Mouse (Mus musculus) C2C12 (cell line): ENCODE data around the gene Grid1. TPM values are rescaled to one million over a fixed set of nuclear protein-coding genes. Genes with fewer than 3 reads are reported as not detected.

ENCODE experiments used
- H3K27me3 ChIP-seq: one replicate; pipeline ENCODE4 v1.6.1; 2011; ENCODE audit not compliant: control insufficient read depth, insufficient read depth, insufficient read length
- H3K36me3 ChIP-seq: one replicate; pipeline ENCODE4 v1.6.1; 2011; ENCODE audit not compliant: control insufficient read depth, insufficient read depth
- H3K4me3 ChIP-seq: one replicate; pipeline ENCODE4 v1.5.1; 2011; ENCODE audit warnings: mild to moderate bottlenecking, control low read depth; ENCODE audit not compliant: poor library complexity, insufficient read depth, severe bottlenecking
- H3K79me2 ChIP-seq: one replicate; pipeline ENCODE4 v1.6.1; 2011; ENCODE audit not compliant: control insufficient read depth, insufficient read depth
- H3K79me3 ChIP-seq: one replicate; pipeline ENCODE4 v1.6.1; 2011; ENCODE audit warnings: low read depth, control low read depth
- H3ac ChIP-seq: one replicate; pipeline ENCODE3; 2011; ENCODE audit warnings: low read depth; ENCODE audit not compliant: control insufficient read depth, insufficient read length
- CEBPB ChIP-seq: IDR thresholded peaks from one replicate; pipeline ENCODE4 v1.6.1; 2011; ENCODE audit warnings: low read depth, mild to moderate bottlenecking, control low read depth, moderate library complexity
- CTCF ChIP-seq: IDR thresholded peaks from one replicate; pipeline ENCODE4 v1.5.1; 2011; ENCODE audit not compliant: control insufficient read depth, insufficient read depth, insufficient read length
- FOSL1 ChIP-seq: IDR thresholded peaks from one replicate; pipeline ENCODE4 v1.8.0; 2011; ENCODE audit warnings: mild to moderate bottlenecking, low read length; ENCODE audit not compliant: poor library complexity, insufficient read depth, severe bottlenecking
- MAX ChIP-seq: IDR thresholded peaks from one replicate; pipeline ENCODE4 v1.6.1; 2011; ENCODE audit warnings: mild to moderate bottlenecking, control low read depth
- MYOD1 ChIP-seq: IDR thresholded peaks from one replicate; pipeline ENCODE4 v1.6.1; 2011; ENCODE audit warnings: low read depth; ENCODE audit not compliant: control insufficient read depth, insufficient read length
- MYOG ChIP-seq: IDR thresholded peaks from one replicate; pipeline ENCODE4 v1.6.1; 2011; ENCODE audit not compliant: control insufficient read depth, insufficient read length; ENCODE audit errors: extremely low read depth
- USF1 ChIP-seq: IDR thresholded peaks from one replicate; pipeline ENCODE4 v1.6.1; 2011; ENCODE audit warnings: low read depth, mild to moderate bottlenecking, control low read depth, moderate library complexity
- polyA plus RNA-seq: library from polyadenylated mRNA; unstranded; fragments of >200 nt; fragmentation: generic; extraction: Trizol; gene quantifications from one replicate; pipeline ENCODE4 v1.2.1, GENCODE M21; 2012; ENCODE audit warnings: missing spikeins

Gene Grid1
- polyA plus RNA-seq, 1 experiment, result 0.04 TPM

GRCm38 (mm10) chr14:35227581-35227980 is 407.7 kb downstream of the Grid1 start:
- no peak overlapping the region for H3K4me3 ChIP-seq
- TF ChIP-seq MAX, result no peak
- no peak for TF ChIP-seq USF1
- TF ChIP-seq CEBPB, result no peak
- no peak for TF ChIP-seq CTCF
- TF ChIP-seq MYOG, result no peak
- TF ChIP-seq FOSL1, result no peak
- no peak for TF ChIP-seq MYOD1
- H3K79me2 ChIP-seq, result no peaks in the 10 kb centered on the region
- H3K79me3 ChIP-seq, result no peaks in the 10 kb centered on the region
- H3ac ChIP-seq, result no peak overlapping the region
- H3K36me3 ChIP-seq, result no peaks in the 10 kb centered on the region
- H3K27me3 ChIP-seq, result no peaks in the 10 kb centered on the region

GRCm38 (mm10) chr14:35231384-35231783 is 411.5 kb downstream of the Grid1 start:
- Histone ChIP-seq H3K79me2 (no peaks in the 10 kb centered on the region), H3K36me3 (no peaks in the 10 kb centered on the region), H3K27me3 (no peaks in the 10 kb centered on the region), H3K79me3 (no peaks in the 10 kb centered on the region), H3ac (no peak overlapping the region), H3K4me3 (no peak overlapping the region)
- TF ChIP-seq MYOD1, result no peak
- no peak for TF ChIP-seq MYOG
- no peak for TF ChIP-seq FOSL1
- TF ChIP-seq MAX, result no peak
- TF ChIP-seq CEBPB, result no peak
- TF ChIP-seq CTCF, result no peak
- no peak for TF ChIP-seq USF1

- Histone ChIP-seq H3K27me3 (no peaks in the 10 kb centered on the region), H3K79me2 (no peaks in the 10 kb centered on the region), H3ac (no peak overlapping the region), H3K79me3 (no peaks in the 10 kb centered on the region), H3K36me3 (no peaks in the 10 kb centered on the region), H3K4me3 (no peak overlapping the region)
- TF ChIP-seq MYOD1 (no peak), CEBPB (no peak), CTCF (no peak), FOSL1 (no peak), MYOG (no peak), USF1 (no peak), MAX (no peak)
Measured at GRCm38 (mm10) chr14:35242882-35243281, 423.0 kb downstream of the Grid1 start.

GRCm38 (mm10) chr14:35244776-35245548 is 425.1 kb downstream of the Grid1 start:
- no peaks in the 10 kb centered on the region for H3K79me2 ChIP-seq
- no peaks in the 10 kb centered on the region for H3K79me3 ChIP-seq
- H3K27me3 ChIP-seq, result no peaks in the 10 kb centered on the region
- TF ChIP-seq CTCF (no peak), MYOD1 (no peak), MYOG (no peak), MAX (no peak), FOSL1 (no peak), USF1 (no peak), CEBPB (no peak)
- no peak overlapping the region for H3ac ChIP-seq
- H3K4me3 ChIP-seq, result no peak overlapping the region
- H3K36me3 ChIP-seq, result no peaks in the 10 kb centered on the region

- TF ChIP-seq MYOD1 (no peak), USF1 (no peak), CTCF (no peak), CEBPB (no peak)
- Histone ChIP-seq H3K36me3 (no peaks in the 10 kb centered on the region), H3K27me3 (no peaks in the 10 kb centered on the region), H3K79me3 (no peaks in the 10 kb centered on the region), H3K4me3 (no peak overlapping the region), H3K79me2 (no peaks in the 10 kb centered on the region), H3ac (no peak overlapping the region)
Measured at GRCm38 (mm10) chr14:35250412-35250811, 430.5 kb downstream of the Grid1 start.
